Mouse (Mus musculus): ENCODE measurements around the gene P4hb.

P4hb gene

GRCm38 (mm10) chr11:120573585-120574277 is 678 bp upstream of the P4hb start:
- peak; percentile 32 for DNase-seq (ENCODE audit: low read depth, low spot score)

DNA sequence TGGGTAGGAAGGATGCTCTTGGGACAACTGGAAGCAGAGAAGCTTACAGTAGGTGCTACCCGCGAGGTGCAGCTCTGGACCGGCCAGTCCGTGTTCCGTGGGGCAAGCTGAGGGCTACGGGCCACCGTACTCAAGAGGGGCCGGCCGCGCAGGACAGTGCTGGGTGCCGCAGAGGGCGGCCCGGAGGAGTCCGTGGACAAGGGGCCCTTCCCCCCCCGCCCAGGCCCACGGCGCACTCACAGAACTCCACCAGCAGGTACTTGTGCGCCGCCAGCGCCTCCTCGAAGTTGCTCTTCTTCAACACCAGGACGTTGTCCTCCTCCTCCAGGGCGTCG is 669 bp downstream of the P4hb start:
- DNase-seq (ENCODE audit: low read depth, low spot score) = no peak

GRCm38 (mm10) chr11:120571754-120572416 is 1.2 kb downstream of the P4hb start:
- no peak for DNase-seq (ENCODE audit: low read depth, low spot score)

GRCm38 (mm10) chr11:120571122-120571521 is 1.9 kb downstream of the P4hb start:
- no peak for DNase-seq (ENCODE audit: low read depth, low spot score)

DNA sequence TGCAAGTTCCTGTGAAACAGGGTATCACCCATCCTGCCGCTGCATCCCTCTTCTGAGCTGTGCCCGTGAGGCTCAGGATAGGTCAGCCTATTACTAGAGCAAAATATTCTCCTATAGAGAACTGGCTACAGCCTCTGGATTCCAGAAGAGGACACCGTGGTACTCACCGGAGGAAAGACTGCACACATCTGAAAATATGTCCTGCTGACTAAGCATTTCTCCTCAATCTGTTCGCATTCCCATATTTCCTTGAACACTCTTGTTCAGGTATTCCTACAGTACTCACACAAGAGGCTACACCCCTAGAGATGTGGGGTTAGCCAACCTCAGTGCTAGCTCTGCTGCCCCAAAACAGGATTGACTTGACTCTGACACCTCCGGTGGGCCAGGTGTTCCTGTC is 4.7 kb downstream of the P4hb start:
- no peak for DNase-seq (ENCODE audit: low read depth, low spot score)

GRCm38 (mm10) chr11:120565114-120565513 is 7.9 kb downstream of the P4hb start:
- DNase-seq (ENCODE audit: low read depth, low spot score) = no peak

DNA sequence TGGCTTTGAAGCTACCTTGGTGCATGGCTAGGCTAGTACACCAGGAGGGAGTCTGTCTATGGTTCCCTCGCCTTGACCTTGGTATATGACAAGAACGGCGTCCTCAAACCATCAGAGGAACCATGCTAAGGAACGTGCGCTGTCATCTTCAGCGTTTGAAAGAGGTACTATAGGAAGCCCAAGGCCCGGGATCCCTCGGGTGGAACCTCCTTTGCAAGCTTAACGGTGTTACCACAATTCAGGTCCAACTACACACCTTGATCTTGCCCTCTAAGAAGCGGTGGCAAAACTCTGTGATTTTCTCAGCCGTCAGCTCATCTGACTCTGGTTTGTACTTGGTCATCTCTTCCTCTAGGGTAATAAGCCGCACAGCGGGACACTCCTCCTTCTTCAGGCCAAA is 10.1 kb downstream of the P4hb start:
- no peak for DNase-seq (ENCODE audit: low read depth, low spot score)

GRCm38 (mm10) chr11:120560952-120561728 is 11.9 kb downstream of the P4hb start:
- DNase-seq (ENCODE audit: low read depth, low spot score) = no peak

- DNase-seq (ENCODE audit: low read depth, low spot score) = peak; percentile 44
These were observed 14.2 kb downstream of the P4hb start for GRCm38 (mm10) chr11:120558843-120559242.

DNA sequence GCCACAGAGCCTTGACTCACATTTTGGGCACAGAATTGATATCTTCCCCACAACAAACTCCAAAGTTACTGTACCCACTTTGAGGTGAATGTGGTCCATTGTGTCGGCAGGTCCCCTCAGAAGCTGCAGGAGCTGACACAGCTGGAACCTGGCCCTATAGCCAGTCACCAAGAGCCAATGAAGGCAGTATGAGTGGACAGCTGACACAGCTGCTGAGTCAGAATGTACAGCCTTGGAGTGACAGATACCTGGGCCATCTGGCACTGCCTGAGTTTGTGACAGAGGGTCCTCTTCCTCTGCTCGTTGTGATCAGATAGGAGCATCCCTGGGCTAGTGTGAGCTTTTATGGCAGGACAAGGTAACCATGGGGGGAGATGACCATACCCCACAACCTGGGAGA is 17.8 kb downstream of the P4hb start:
- no peak for DNase-seq (ENCODE audit: low read depth, low spot score)

DNA sequence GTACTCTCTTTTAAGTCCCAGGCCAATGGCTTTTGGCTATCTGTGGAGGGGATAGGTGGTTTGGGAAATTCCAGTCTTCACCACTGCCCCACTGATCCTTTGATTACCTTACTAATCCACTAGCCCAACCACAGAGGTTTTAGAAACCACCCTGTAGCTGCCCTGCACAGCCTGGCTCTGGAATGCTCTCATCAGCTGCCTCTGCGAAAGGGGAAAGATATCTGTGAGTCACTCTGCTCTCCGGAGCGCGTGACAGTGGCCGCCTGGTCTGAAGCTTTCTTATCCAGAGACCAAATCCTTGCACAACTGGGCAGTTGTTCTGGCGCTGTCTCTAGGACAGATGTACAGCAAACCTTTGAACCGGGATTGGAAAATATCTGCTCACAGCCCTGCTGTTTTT is 18.2 kb downstream of the P4hb start:
- DNase-seq (ENCODE audit: low read depth, low spot score) = no peak

- DNase-seq (ENCODE audit: low read depth, low spot score) = no peak
These were observed 20.3 kb downstream of the P4hb start for GRCm38 (mm10) chr11:120552736-120553135.

GRCm38 (mm10) chr11:120550810-120551440 is 22.1 kb downstream of the P4hb start, which contains the start of gene Ppp1r27:
TSS of gene Ppp1r27 (minus strand) at chr11:120551132.
- peak; percentile 23 for DNase-seq (ENCODE audit: low read depth, low spot score)

DNA sequence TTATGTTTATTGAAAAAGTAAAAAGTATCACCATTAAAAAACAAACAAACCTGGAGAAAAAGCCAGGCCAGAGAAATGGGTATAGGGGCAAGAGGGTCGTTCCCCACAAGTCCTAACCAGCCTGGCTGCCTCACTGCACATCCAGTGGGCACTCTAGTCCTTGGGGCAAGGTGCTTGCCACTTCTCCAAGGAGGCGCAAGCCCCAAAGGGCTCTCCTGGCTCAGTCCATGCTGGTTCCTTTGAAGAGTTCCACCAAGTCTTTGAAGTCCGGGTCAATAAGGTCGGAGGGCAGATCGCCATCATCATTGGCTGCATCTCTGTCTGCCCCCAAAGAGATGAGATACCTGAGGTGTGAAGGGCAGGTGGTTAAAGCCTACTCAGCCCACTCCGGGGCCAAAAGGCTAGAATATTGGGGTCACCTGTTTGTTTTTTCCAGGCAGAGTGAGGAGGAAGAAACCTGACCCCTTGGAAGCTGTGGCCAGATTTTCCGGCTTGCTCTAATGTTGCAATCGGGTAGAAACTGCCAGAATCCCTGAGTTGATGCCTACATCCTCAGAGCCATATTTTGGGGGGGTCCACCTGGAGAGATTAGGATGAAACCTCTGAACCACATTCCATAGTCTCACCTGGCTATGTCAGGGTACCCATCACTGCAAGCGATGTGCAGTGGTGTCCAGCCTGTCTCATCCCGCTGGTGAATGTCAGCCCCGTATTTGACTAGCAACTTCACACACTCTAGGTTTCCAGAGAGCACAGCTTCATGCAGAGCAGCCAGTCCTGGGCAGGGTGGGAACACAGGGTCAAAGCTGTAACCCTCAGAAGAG is 22.9 kb downstream of the P4hb start:
- DNase-seq (ENCODE audit: low read depth, low spot score) = no peak

- peak; percentile 92 for DNase-seq (ENCODE audit: low read depth, low spot score)
These were observed 23.7 kb downstream of the P4hb start, which contains the start of gene Mcrip1 for GRCm38 (mm10) chr11:120549168-120549945. TSS of gene Mcrip1 (minus strand) at chr11:120549727.

- no peak for DNase-seq (ENCODE audit: low read depth, low spot score)
These were observed 24.3 kb downstream of the P4hb start for GRCm38 (mm10) chr11:120548786-120549167.

DNA sequence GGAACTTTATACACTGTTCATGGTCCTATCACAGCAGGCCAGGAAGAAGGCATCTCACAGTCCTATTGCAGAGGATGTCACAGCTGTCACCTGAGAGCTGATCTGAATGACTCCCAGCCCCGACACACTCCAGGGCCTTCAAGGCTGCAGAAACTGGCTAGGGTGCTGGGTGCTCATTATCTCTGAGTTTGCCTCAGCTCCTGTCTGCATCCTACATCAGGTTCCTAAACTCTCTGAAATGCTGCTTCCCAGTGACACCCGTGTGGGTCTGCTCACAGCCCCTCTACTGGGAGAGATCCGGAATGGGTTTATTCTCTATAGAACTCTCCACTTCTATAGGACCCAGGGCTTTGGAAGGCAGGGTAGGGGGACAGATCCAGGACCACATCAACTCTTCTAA is 24.8 kb downstream of the P4hb start:
- DNase-seq (ENCODE audit: low read depth, low spot score) = no peak

DNA sequence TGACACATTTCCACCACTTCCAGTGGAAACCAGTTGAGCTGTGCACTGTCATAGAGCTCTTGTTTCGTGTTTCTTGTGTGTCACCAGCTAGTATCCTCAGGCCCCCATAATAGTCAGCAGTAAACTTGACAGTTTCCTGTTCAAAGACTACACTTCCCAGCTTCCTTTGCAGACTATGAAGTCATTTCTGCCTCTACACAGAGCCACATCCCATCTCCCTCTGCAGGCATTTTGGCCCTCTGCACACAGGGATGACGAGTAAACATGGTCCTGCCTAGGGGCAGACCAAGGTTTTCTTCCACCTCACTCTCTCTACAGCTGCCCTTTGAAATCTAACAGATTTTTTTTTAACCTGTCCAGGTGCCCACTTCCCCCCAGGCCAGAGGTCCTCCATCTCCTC is 25.6 kb downstream of the P4hb start:
- DNase-seq (ENCODE audit: low read depth, low spot score) = no peak

DNA sequence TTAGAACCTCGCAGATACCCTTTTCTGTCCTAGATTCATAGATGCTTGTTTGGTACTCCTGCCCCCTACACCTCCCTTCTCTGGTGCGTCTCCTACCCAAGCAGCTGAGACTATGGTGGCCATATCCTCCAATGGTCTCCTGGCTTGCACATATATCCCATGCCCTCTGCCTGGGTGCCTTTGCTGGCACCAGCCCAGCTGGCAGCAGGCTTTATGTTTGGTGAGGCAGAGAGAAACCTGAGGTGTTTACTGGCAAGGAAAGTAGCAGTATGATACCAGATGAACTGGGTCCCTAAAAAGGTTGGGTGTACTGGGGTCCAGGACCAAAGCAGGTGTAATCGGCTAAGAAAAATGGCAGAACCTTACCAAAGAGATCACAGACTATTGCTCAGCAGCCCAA is 27.1 kb downstream of the P4hb start:
- DNase-seq (ENCODE audit: low read depth, low spot score) = no peak

DNA sequence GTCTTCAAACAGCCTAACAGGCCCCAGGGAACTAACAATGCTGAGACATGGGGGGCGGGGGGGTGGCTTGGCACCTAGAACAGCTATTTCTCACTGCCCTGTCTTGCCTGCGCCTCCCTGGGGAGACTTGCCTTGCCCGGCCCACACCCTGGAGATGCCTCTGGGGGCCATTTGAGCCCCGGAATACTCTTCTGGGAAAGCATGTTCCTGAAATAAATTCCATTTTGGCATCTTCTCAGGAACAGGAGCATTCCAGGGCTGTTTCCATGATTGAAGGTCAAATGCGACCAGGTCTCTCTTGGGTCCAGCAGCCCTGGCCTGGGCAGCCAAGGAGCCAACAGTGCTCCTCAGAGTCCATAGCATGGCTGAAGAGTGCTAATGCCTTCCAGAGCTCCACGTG is 30.7 kb downstream of the P4hb start:
- DNase-seq (ENCODE audit: low read depth, low spot score) = no peak

DNA sequence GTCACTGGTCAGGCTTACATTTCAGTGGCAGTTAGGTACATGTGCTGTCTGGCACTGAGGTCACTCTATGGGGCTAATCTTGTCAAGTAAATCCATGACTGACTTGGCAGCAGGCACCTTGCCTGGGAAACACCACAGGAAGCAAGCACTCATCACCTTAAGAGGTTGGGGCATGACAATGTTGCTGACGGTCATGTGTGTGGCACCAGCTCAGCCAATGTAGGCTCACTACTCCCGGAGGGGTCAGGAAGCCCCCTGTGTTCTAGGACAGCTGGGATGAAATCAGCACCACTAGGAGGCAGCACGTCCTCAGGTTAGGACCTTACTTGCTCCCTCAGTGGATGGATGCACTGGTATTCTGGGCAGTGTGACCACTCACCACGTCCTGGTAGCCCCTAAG is 31.1 kb downstream of the P4hb start:
- peak; percentile 22 for DNase-seq (ENCODE audit: low read depth, low spot score)

All from ZHBTc4 (cell line).